Mouse (Mus musculus): ENCODE data around the gene Src. TPM values are rescaled to one million over a fixed set of nuclear protein-coding genes. Genes with fewer than 3 reads are reported as not detected.

Src gene
- total RNA-seq, 2 experiments from 2014 or later: 2.9 to 3.5 TPM

- DNase-seq: no peak
Observed at GRCm38 (mm10) chr2:157411151-157411693, 7.0 kb upstream of the Src start.

GRCm38 (mm10) chr2:157412497-157412896 is 5.7 kb upstream of the Src start:
- no peak for DNase-seq
- intact Hi-C loops (cut with DNase I): no loop called here

More at GRCm38 (mm10) chr2:157411151-157411693, 7.0 kb upstream of the Src start:
- intact Hi-C loops (cut with DNase I): no loop called here

GRCm38 (mm10) chr2:157417229-157417628 is 1.0 kb upstream of the Src start:
- DNase-seq: no peak
- intact Hi-C loops (cut with DNase I): no loop called here

GRCm38 (mm10) chr2:157418609-157419071 is 396 bp downstream of the Src start:
- DNase-seq: no peak
- intact Hi-C loops (cut with DNase I): no loop called here

GRCm38 (mm10) chr2:157419506-157419905 is 1.3 kb downstream of the Src start:
- DNase-seq: no peak
- intact Hi-C loops (cut with DNase I): no loop called here

- DNase-seq: no peak
- intact Hi-C loops (cut with DNase I): no loop called here
Observed at GRCm38 (mm10) chr2:157420404-157420803, 2.2 kb downstream of the Src start.

GRCm38 (mm10) chr2:157422062-157422655 is 3.9 kb downstream of the Src start:
- intact Hi-C loops (cut with DNase I): no loop called here
- no peak for DNase-seq

GRCm38 (mm10) chr2:157422854-157423705 is 4.8 kb downstream of the Src start:
- DNase-seq: peak in 1 of 2 experiments; percentile 41
- intact Hi-C loops (cut with DNase I): no loop called here

GRCm38 (mm10) chr2:157423706-157424125 is 5.5 kb downstream of the Src start:
- intact Hi-C loops (cut with DNase I): no loop called here
- DNase-seq: no peak

- intact Hi-C loops (cut with DNase I): no loop called here
- DNase-seq: peak in 1 of 2 experiments; percentile 31
Observed at GRCm38 (mm10) chr2:157424126-157424903, 6.1 kb downstream of the Src start.

- no peak for DNase-seq
Observed at GRCm38 (mm10) chr2:157424904-157425642, 6.8 kb downstream of the Src start.

GRCm38 (mm10) chr2:157425643-157425988 is 7.4 kb downstream of the Src start:
- DNase-seq: no peak
- intact Hi-C loops (cut with DNase I): no loop called here

More at GRCm38 (mm10) chr2:157424904-157425642, 6.8 kb downstream of the Src start:
- intact Hi-C loops (cut with DNase I): no loop called here

GRCm38 (mm10) chr2:157426171-157426570 is 7.9 kb downstream of the Src start:
- intact Hi-C loops (cut with DNase I): no loop called here
- no peak for DNase-seq

GRCm38 (mm10) chr2:157427164-157427563 is 8.9 kb downstream of the Src start:
- intact Hi-C loops (cut with DNase I): no loop called here
- DNase-seq: no peak

- intact Hi-C loops (cut with DNase I): no loop called here
Observed at GRCm38 (mm10) chr2:157428351-157429139, 10.3 kb downstream of the Src start.

GRCm38 (mm10) chr2:157429735-157430134 is 11.5 kb downstream of the Src start:
- DNase-seq: no peak

More at GRCm38 (mm10) chr2:157428351-157429139, 10.3 kb downstream of the Src start:
- DNase-seq: no peak

GRCm38 (mm10) chr2:157430667-157431429 is 12.6 kb downstream of the Src start:
- no peak for DNase-seq
- intact Hi-C loops (cut with DNase I): no loop called here

More at GRCm38 (mm10) chr2:157429735-157430134, 11.5 kb downstream of the Src start:
- intact Hi-C loops (cut with DNase I): no loop called here

GRCm38 (mm10) chr2:157431912-157432311 is 13.7 kb downstream of the Src start:
- DNase-seq: no peak
- intact Hi-C loops (cut with DNase I): no loop called here

All from gastrocnemius, postnatal 36 days (tissue).